Mouse (Mus musculus): ENCODE data around the gene Cldn13. TPM values are rescaled to one million over a fixed set of nuclear protein-coding genes. Genes with fewer than 3 reads are reported as not detected.

The Cldn13 gene
- polyA plus RNA-seq, 1 experiment, result not detected

DNA sequence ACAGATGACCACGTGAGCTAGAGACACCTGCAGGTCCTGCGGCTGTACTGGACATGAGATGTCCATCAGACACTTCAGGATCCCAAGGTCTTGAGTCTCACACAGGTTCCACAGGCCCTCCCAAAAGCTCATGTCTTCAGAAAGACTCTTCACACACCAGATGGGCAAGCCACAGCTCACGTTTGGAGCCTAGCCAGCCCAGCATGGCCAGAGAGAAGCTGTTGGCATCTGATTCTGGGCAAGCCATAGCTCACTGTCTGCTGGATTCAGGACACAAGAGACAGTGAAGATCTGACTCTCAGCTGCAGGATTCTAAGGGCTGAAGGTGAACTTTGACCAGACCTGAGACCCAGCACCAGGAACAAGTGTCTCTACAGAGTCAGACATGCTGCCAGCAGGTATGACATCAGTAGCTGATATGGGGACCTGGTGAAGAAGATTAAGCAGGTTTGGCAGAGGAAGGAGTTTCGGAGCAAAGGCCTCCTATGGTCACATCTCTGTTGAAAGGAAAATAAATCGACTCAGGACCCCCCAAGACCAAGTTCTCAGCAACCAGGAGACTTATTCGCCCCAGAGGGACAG, 4.9 kb upstream of the Cldn13 start:
- no peak overlapping the region for H3K4me3 ChIP-seq (ENCODE audit: insufficient read depth, low read length)
- H3K27ac ChIP-seq (ENCODE audit: insufficient read depth, low read length), result no peak overlapping the region
- TF ChIP-seq CTCF (IDR thresholded peaks at IDR 0.05; ENCODE audit: borderline replicate concordance, insufficient read depth, low read length) (no peak), POLR2A (IDR thresholded peaks at IDR 0.05; ENCODE audit: low read depth, low read length) (no peak)
- H3K4me1 ChIP-seq (ENCODE audit: control insufficient read depth, insufficient read depth, low read length), result no peaks in the 10 kb centered on the region

DNA sequence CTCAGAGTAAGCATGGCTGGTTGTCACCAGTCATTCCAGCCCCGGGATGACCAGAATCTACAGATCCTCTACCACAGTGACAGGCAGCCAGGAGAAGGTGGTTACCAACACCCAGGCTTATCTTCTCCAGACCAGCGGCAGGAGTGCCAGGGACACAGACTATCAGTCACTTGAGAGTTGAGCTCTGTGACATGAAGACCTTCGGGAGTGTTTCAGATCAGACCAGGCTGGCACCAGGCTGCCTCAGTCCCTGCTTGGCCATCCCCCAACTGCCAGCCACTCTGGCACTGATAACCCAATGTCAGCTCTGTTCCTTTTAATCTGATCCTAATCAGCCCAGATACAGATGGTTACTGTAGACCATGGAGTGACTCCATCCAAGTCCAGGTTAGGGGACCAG, 3.8 kb upstream of the Cldn13 start:
- no peak overlapping the region for H3K27ac ChIP-seq (ENCODE audit: insufficient read depth, low read length)
- H3K4me3 ChIP-seq (ENCODE audit: insufficient read depth, low read length), result no peak overlapping the region
- no peaks in the 10 kb centered on the region for H3K4me1 ChIP-seq (ENCODE audit: control insufficient read depth, insufficient read depth, low read length)
- TF ChIP-seq CTCF (IDR thresholded peaks at IDR 0.05; ENCODE audit: borderline replicate concordance, insufficient read depth, low read length) (no peak), POLR2A (IDR thresholded peaks at IDR 0.05; ENCODE audit: low read depth, low read length) (no peak)

DNA sequence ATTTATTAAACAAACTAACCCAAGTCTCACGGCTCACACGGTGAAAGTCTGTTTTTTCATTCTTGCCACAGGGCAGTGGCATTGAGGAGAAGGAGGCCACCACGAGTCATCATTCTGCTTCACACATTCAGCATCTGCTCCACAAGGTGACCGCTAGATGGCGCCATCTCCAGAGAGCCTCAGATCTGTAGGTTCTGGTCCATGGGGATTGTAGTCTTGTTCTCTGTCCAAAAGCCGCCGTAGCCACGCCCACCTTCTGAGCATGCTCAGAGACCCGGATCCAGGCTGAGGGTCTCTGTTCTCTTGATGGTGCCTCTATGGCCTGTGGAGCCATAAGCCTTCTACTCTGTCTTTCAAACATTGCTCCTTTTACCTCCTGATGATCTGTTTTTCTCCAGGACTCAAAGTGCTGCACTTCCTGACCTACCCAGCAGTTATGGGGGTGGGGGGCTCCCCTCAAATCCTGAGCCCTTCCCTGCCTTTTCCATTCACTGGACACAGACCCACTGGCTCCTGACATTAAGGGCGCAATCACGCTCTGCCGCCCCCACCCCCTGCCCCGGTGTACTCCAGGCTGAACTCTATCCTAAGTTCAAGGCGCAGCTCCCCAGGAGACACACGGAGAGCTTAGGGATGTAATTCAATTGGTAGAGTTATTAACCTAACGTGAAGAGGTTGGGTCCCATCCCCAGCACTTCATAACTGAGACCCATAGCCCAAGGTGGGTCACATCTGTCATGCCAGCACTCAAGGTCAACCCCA, 2.9 kb upstream of the Cldn13 start:
- Histone ChIP-seq H3K4me3 (ENCODE audit: insufficient read depth, low read length) (no peak overlapping the region), H3K27ac (ENCODE audit: insufficient read depth, low read length) (no peak overlapping the region), H3K4me1 (ENCODE audit: control insufficient read depth, insufficient read depth, low read length) (no peaks in the 10 kb centered on the region)
- TF ChIP-seq POLR2A (IDR thresholded peaks at IDR 0.05; ENCODE audit: low read depth, low read length), result no peak
- peak; percentile 54; the same call in 1 of the 2 replicates for TF ChIP-seq CTCF (IDR thresholded peaks at IDR 0.05; ENCODE audit: borderline replicate concordance, insufficient read depth, low read length)

DNA sequence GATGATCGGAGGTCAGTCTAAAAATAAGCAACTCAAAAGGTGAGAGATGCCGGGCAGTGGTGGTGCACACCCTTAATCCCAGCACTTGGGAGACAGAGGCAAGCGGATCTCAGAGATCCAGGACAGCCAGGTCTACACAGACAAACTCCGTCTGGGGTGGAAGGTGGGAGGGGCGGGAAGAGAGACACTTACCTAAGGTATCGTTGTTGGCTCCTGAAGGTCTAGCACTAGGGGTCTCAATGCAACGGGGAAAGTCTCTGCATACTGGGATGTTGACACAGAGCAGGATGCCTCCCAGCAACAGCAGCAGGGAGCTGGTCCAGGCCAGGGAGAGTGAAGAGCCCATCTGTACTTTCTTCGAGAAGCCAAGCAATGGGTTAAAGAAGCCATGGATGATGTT, 816 bp downstream of the Cldn13 start:
- Histone ChIP-seq H3K4me1 (ENCODE audit: control insufficient read depth, insufficient read depth, low read length) (no peaks in the 10 kb centered on the region), H3K27ac (ENCODE audit: insufficient read depth, low read length) (no peak overlapping the region), H3K4me3 (ENCODE audit: insufficient read depth, low read length) (no peak overlapping the region)
- TF ChIP-seq CTCF (IDR thresholded peaks at IDR 0.05; ENCODE audit: borderline replicate concordance, insufficient read depth, low read length), result no peak
- no peak for TF ChIP-seq POLR2A (IDR thresholded peaks at IDR 0.05; ENCODE audit: low read depth, low read length)

DNA sequence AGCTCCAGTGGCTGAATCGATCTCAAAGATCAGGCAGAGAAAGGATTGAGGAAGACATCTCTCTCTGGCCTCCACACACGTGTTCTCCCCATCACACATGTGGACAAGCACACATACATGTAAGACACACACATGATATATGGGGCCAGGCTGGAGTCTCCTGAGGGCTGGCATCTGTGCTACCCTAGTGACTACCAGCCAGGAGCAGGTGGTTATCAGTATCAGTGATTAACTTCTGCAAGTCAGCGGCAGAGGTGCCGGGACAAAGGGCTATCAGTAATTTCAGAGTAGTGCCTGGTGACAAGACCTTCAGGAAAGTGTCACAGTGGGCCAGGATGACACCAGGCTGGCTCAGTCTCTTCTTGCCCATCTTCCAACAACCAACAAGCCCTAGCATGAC, 1.6 kb downstream of the Cldn13 start:
- no peak overlapping the region for H3K27ac ChIP-seq (ENCODE audit: insufficient read depth, low read length)
- no peak overlapping the region for H3K4me3 ChIP-seq (ENCODE audit: insufficient read depth, low read length)
- TF ChIP-seq CTCF (IDR thresholded peaks at IDR 0.05; ENCODE audit: borderline replicate concordance, insufficient read depth, low read length), result no peak
- TF ChIP-seq POLR2A (IDR thresholded peaks at IDR 0.05; ENCODE audit: low read depth, low read length), result no peak
- no peaks in the 10 kb centered on the region for H3K4me1 ChIP-seq (ENCODE audit: control insufficient read depth, insufficient read depth, low read length)

DNA sequence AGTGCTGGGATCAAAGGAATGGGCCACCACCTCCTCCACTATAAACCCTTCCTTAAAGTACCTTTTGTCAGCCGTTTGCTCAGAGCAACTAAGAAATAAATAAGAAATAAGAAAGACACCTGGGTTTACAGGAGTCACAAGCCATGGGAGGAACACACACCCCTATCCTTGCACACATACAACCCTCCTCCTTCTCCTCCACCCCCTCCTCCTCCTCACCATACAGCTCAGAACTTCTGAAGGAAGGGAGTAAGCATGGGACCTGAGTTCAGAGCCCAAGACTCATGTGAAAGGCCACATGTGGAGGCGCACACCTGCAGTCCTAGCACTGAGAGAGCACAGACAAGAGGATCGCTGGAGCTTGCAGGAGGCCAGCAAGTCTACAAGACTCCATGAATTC, 2.0 kb downstream of the Cldn13 start:
- no peak overlapping the region for H3K4me3 ChIP-seq (ENCODE audit: insufficient read depth, low read length)
- no peaks in the 10 kb centered on the region for H3K4me1 ChIP-seq (ENCODE audit: control insufficient read depth, insufficient read depth, low read length)
- TF ChIP-seq CTCF (IDR thresholded peaks at IDR 0.05; ENCODE audit: borderline replicate concordance, insufficient read depth, low read length) (no peak), POLR2A (IDR thresholded peaks at IDR 0.05; ENCODE audit: low read depth, low read length) (no peak)
- H3K27ac ChIP-seq (ENCODE audit: insufficient read depth, low read length), result no peak overlapping the region

DNA sequence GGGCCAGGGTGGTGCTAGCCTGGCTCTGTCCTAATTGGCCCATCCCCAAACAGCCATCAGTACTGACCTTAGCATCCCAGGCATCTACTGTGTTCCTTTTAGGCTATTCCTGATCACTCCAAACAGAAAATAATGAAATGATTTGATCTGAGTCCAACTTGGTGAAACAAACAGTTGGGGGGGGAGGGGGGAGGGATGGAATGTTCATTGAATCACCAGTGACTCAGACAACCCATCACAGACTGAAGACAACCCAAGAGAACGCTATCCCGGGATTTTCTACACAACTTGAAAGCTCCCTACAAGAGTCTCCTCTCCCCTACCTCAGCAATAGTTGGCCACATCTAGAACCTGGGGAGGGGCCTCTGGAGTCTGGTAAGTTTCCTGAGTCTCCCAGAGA, 3.4 kb downstream of the Cldn13 start:
- no peak overlapping the region for H3K4me3 ChIP-seq (ENCODE audit: insufficient read depth, low read length)
- no peak overlapping the region for H3K27ac ChIP-seq (ENCODE audit: insufficient read depth, low read length)
- TF ChIP-seq POLR2A (IDR thresholded peaks at IDR 0.05; ENCODE audit: low read depth, low read length) (no peak), CTCF (IDR thresholded peaks at IDR 0.05; ENCODE audit: borderline replicate concordance, insufficient read depth, low read length) (no peak)
- H3K4me1 ChIP-seq (ENCODE audit: control insufficient read depth, insufficient read depth, low read length), result no peaks in the 10 kb centered on the region

DNA sequence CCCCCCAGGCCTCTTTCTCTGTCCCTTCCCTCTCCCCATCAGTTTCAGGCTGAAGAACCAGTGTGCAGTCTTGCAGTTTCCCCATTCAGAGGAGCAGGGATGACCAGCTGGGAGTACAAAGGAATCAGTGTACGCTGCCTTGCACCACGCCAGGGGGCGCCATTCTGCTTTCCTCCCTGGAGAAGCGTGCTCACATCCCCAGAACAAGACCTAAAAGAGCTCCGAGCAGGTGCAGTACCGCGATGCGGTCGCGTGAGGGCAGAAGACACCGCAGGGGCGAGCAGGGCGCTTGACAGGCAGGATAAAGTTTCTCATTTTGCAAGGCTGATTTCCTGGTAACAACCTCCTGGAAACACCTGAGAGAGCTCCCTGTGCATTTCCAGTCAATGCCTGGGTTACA, 8.2 kb downstream of the Cldn13 start:
- H3K27ac ChIP-seq (ENCODE audit: insufficient read depth, low read length), result no peak overlapping the region
- H3K4me3 ChIP-seq (ENCODE audit: insufficient read depth, low read length), result no peak overlapping the region

DNA sequence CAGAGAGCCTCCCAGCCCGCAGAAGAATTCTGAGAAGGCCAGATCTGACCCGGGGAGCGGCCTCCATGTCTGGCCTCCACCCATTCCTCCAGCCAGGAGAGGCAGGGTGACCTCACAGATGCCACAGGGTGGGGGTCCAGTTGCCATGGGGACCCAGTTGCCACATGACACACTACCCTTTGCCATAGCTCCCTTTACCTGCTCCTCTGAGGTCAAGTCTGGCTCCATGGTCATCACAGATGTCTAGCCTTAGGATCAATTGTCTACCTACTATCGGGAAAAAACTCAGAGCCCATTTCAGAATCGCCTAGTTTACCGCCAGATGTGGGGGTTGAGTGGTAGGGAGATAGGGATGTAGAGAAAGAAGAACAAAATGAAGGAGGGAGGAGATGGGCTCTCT, 8.7 kb downstream of the Cldn13 start, which contains the start of gene Tmem270:
Gene Tmem270, minus strand, starts transcription at position 101 of the 400 bp plus-strand sequence.
- TF ChIP-seq CTCF (IDR thresholded peaks at IDR 0.05; ENCODE audit: borderline replicate concordance, insufficient read depth, low read length), result no peak
- no peak for TF ChIP-seq POLR2A (IDR thresholded peaks at IDR 0.05; ENCODE audit: low read depth, low read length)
- Histone ChIP-seq H3K4me1 (ENCODE audit: control insufficient read depth, insufficient read depth, low read length) (no peaks in the 10 kb centered on the region), H3K27ac (ENCODE audit: insufficient read depth, low read length) (no peak within 1 kb of the TSS), H3K4me3 (ENCODE audit: insufficient read depth, low read length) (no peak within 1 kb of the TSS)

More for the DNA sequence above, 8.2 kb downstream of the Cldn13 start:
- TF ChIP-seq POLR2A (IDR thresholded peaks at IDR 0.05; ENCODE audit: low read depth, low read length) (no peak), CTCF (IDR thresholded peaks at IDR 0.05; ENCODE audit: borderline replicate concordance, insufficient read depth, low read length) (peak; percentile 96)
- H3K4me1 ChIP-seq (ENCODE audit: control insufficient read depth, insufficient read depth, low read length), result no peaks in the 10 kb centered on the region

DNA sequence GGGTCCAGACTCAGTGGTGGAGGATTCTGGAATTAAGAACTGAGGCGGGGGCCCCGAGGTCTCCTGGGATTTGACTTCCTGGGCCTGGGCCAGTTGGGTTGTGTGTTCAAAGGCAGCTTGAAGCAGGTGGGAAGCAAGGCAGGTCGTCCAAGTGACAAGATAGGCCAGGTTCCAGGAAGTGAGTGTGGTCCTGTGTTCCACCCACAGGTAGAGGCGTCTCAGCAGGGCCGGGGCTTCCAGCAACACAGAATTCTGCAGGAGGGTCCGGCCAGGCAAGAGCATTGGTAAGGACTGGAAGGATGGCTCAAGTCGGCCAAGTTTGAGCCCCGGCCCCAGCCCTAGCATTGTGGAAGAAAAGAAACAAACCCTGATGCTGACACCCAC, 13.7 kb downstream of the Cldn13 start:
- H3K4me1 ChIP-seq (ENCODE audit: control insufficient read depth, insufficient read depth, low read length), result no peaks in the 10 kb centered on the region
- no peak overlapping the region for H3K4me3 ChIP-seq (ENCODE audit: insufficient read depth, low read length)
- no peak for TF ChIP-seq CTCF (IDR thresholded peaks at IDR 0.05; ENCODE audit: borderline replicate concordance, insufficient read depth, low read length)
- no peak for TF ChIP-seq POLR2A (IDR thresholded peaks at IDR 0.05; ENCODE audit: low read depth, low read length)
- no peak overlapping the region for H3K27ac ChIP-seq (ENCODE audit: insufficient read depth, low read length)
